Mouse (Mus musculus): ENCODE data around the gene Alox5ap. TPM values are rescaled to one million over a fixed set of nuclear protein-coding genes. Genes with fewer than 3 reads are reported as not detected.

The Alox5ap gene
- polyA plus RNA-seq, 1 experiment from 2014 or later, result 5.6 TPM

GRCm38 (mm10) chr5:149321909-149322841, 57.6 kb downstream of the Alox5ap start:
- Histone ChIP-seq H3K27ac (peak overlapping the region; percentile 44), H3K4me3 (replicated peaks) (no peak overlapping the region), H3K9ac (no peak overlapping the region), H3K4me2 (no peak overlapping the region), H3K27me3 (no peaks in the 10 kb centered on the region), H3K4me1 (peaks cover 39% of the 10 kb centered on the region), H3K36me3 (replicated peaks) (no peaks in the 10 kb centered on the region), H3K9me3 (no peaks in the 10 kb centered on the region)
- ATAC-seq (ENCODE audit: low FRiP score), result peak; percentile 8; the same call in 1 of the 2 replicates
- 58% methylated on average over 15 of the region's 15 CpGs for WGBS

- peak overlapping the region; percentile 44; the same call in 1 of the 2 replicates for H3K27ac ChIP-seq
- no peaks in the 10 kb centered on the region for H3K9me3 ChIP-seq
- peaks cover 34% of the 10 kb centered on the region for H3K4me1 ChIP-seq
- no peak overlapping the region for H3K9ac ChIP-seq
- WGBS, result 94% methylated on average over 9 of the region's 9 CpGs
- H3K27me3 ChIP-seq, result no peaks in the 10 kb centered on the region
- no peak overlapping the region for H3K4me3 ChIP-seq (replicated peaks)
- H3K36me3 ChIP-seq (replicated peaks), result no peaks in the 10 kb centered on the region
- ATAC-seq (ENCODE audit: low FRiP score), result no peak
- H3K4me2 ChIP-seq, result no peak overlapping the region
Measured at GRCm38 (mm10) chr5:149322938-149323553, 58.5 kb downstream of the Alox5ap start.

- Histone ChIP-seq H3K27me3 (no peaks in the 10 kb centered on the region), H3K4me2 (no peak overlapping the region), H3K27ac (no peak overlapping the region), H3K4me1 (peaks cover 41% of the 10 kb centered on the region), H3K4me3 (replicated peaks) (no peak overlapping the region), H3K9me3 (no peaks in the 10 kb centered on the region), H3K36me3 (replicated peaks) (no peaks in the 10 kb centered on the region), H3K9ac (no peak overlapping the region)
- 89% methylated on average over 13 of the region's 13 CpGs for WGBS
- no peak for ATAC-seq (ENCODE audit: low FRiP score)
Measured at GRCm38 (mm10) chr5:149324739-149325138, 60.2 kb downstream of the Alox5ap start.

GRCm38 (mm10) chr5:149329098-149329887, 64.7 kb downstream of the Alox5ap start:
- H3K36me3 ChIP-seq (replicated peaks), result no peaks in the 10 kb centered on the region
- H3K9me3 ChIP-seq, result no peaks in the 10 kb centered on the region
- no peak overlapping the region for H3K4me3 ChIP-seq (replicated peaks)
- H3K4me2 ChIP-seq, result peak overlapping the region; percentile 4; the same call in 1 of the 2 replicates
- 43% methylated on average over 12 of the region's 12 CpGs for WGBS
- H3K4me1 ChIP-seq, result peaks cover 13% of the 10 kb centered on the region
- peak; percentile 23; the same call in 1 of the 2 replicates for ATAC-seq (ENCODE audit: low FRiP score)
- H3K27ac ChIP-seq, result peak overlapping the region; percentile 57
- H3K27me3 ChIP-seq, result no peaks in the 10 kb centered on the region
- no peak overlapping the region for H3K9ac ChIP-seq

- Histone ChIP-seq H3K27me3 (no peaks in the 10 kb centered on the region), H3K9me3 (no peaks in the 10 kb centered on the region), H3K4me2 (no peak overlapping the region), H3K4me3 (replicated peaks) (no peak overlapping the region), H3K27ac (no peak overlapping the region), H3K4me1 (peaks cover 13% of the 10 kb centered on the region), H3K9ac (no peak overlapping the region), H3K36me3 (replicated peaks) (no peaks in the 10 kb centered on the region)
- 48% methylated on average over 1 of the region's 1 CpGs for WGBS
- no peak for ATAC-seq (ENCODE audit: low FRiP score)
Measured at GRCm38 (mm10) chr5:149330601-149331000, 66.0 kb downstream of the Alox5ap start.

- H3K36me3 ChIP-seq (replicated peaks), result no peaks in the 10 kb centered on the region
Measured at GRCm38 (mm10) chr5:149331407-149332143, 67.0 kb downstream of the Alox5ap start.

GRCm38 (mm10) chr5:149332787-149333186, 68.2 kb downstream of the Alox5ap start:
- no peaks in the 10 kb centered on the region for H3K36me3 ChIP-seq (replicated peaks)
- H3K4me2 ChIP-seq, result no peak overlapping the region
- H3K4me1 ChIP-seq, result peaks cover 14% of the 10 kb centered on the region
- no peaks in the 10 kb centered on the region for H3K27me3 ChIP-seq
- no peak overlapping the region for H3K9ac ChIP-seq
- 98% methylated on average over 4 of the region's 4 CpGs for WGBS
- ATAC-seq (ENCODE audit: low FRiP score), result no peak
- H3K4me3 ChIP-seq (replicated peaks), result no peak overlapping the region
- no peaks in the 10 kb centered on the region for H3K9me3 ChIP-seq
- H3K27ac ChIP-seq, result no peak overlapping the region

More at GRCm38 (mm10) chr5:149331407-149332143, 67.0 kb downstream of the Alox5ap start:
- no peaks in the 10 kb centered on the region for H3K9me3 ChIP-seq
- no peak overlapping the region for H3K4me2 ChIP-seq
- no peak overlapping the region for H3K9ac ChIP-seq
- peaks cover 13% of the 10 kb centered on the region for H3K4me1 ChIP-seq
- WGBS, result 66% methylated on average over 10 of the region's 10 CpGs
- H3K27me3 ChIP-seq, result no peaks in the 10 kb centered on the region
- H3K27ac ChIP-seq, result no peak overlapping the region
- no peak for ATAC-seq (ENCODE audit: low FRiP score)
- no peak overlapping the region for H3K4me3 ChIP-seq (replicated peaks)

- Histone ChIP-seq H3K36me3 (replicated peaks) (no peaks in the 10 kb centered on the region), H3K27ac (no peak overlapping the region), H3K4me2 (no peak overlapping the region), H3K27me3 (no peaks in the 10 kb centered on the region), H3K9me3 (no peaks in the 10 kb centered on the region), H3K9ac (no peak overlapping the region), H3K4me3 (replicated peaks) (no peak overlapping the region), H3K4me1 (peaks cover 22% of the 10 kb centered on the region)
- ATAC-seq (ENCODE audit: low FRiP score), result no peak
- 85% methylated on average over 8 of the region's 8 CpGs for whole genome bisulfite sequencing
Measured at GRCm38 (mm10) chr5:149333941-149334698, 69.6 kb downstream of the Alox5ap start.

- Histone ChIP-seq H3K4me1 (peaks cover 14% of the 10 kb centered on the region), H3K27ac (no peak overlapping the region), H3K4me2 (no peak overlapping the region), H3K27me3 (no peaks in the 10 kb centered on the region), H3K4me3 (replicated peaks) (no peak overlapping the region), H3K9me3 (no peaks in the 10 kb centered on the region), H3K36me3 (replicated peaks) (no peaks in the 10 kb centered on the region), H3K9ac (no peak overlapping the region)
- 95% methylated on average over 12 of the region's 12 CpGs for WGBS
- ATAC-seq (ENCODE audit: low FRiP score), result no peak
Measured at GRCm38 (mm10) chr5:149335009-149335408, 70.4 kb downstream of the Alox5ap start.

- peaks cover 14% of the 10 kb centered on the region for H3K4me1 ChIP-seq
- no peak overlapping the region for H3K4me2 ChIP-seq
- ATAC-seq (ENCODE audit: low FRiP score), result peak; percentile 85
- no peak overlapping the region for H3K27ac ChIP-seq
- H3K27me3 ChIP-seq, result no peaks in the 10 kb centered on the region
- no peak overlapping the region for H3K4me3 ChIP-seq (replicated peaks)
- H3K9me3 ChIP-seq, result no peaks in the 10 kb centered on the region
- no peak overlapping the region for H3K9ac ChIP-seq
- 45% methylated on average over 21 of the region's 21 CpGs for WGBS
- no peaks in the 10 kb centered on the region for H3K36me3 ChIP-seq (replicated peaks)
Measured at GRCm38 (mm10) chr5:149335563-149336238, 71.1 kb downstream of the Alox5ap start.

- Histone ChIP-seq H3K4me2 (no peak overlapping the region), H3K4me1 (peaks cover 11% of the 10 kb centered on the region; the same call in 1 of the 2 replicates), H3K27me3 (no peaks in the 10 kb centered on the region), H3K4me3 (replicated peaks) (no peak overlapping the region), H3K27ac (no peak overlapping the region), H3K36me3 (replicated peaks) (no peaks in the 10 kb centered on the region), H3K9me3 (no peaks in the 10 kb centered on the region), H3K9ac (no peak overlapping the region)
- 90% methylated on average over 10 of the region's 10 CpGs for WGBS
- ATAC-seq (ENCODE audit: low FRiP score), result no peak
Measured at GRCm38 (mm10) chr5:149337148-149337547, 72.6 kb downstream of the Alox5ap start.

Measured in forebrain, embryonic 12.5 days (tissue).